Mouse (Mus musculus): ENCODE measurements around the gene Hspa5. TPM values are rescaled to one million over a fixed set of nuclear protein-coding genes. Genes with fewer than 3 reads are reported as not detected.
A peak's percentile ranks its signal among the peaks of the same experiment; 100 is the strongest.
"Not testable (repeated sequence)": the region's sequence is repeated elsewhere in the genome, so short reads cannot be mapped to it uniquely, and the experiment has no call there.

Gene Hspa5
- polyA plus RNA-seq, 1 experiment, result 188 TPM

DNA sequence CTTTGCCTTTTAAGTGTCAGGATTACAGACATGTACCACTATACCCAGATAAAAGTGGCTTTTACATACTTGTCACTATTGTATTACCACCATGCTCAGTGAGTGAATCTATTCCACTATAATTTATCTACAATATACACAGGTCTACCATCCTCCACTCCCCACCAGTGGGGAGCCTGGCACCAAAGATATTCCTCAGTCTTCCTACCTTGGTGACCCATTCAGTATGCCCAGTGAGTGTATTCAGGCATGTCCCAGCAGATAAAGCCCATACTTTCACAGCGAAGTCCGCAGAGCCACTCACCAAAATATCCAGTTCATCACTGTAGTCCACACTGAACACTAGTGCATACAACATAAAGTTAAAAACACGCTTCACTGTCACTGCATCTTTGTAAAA lies 39.0 kb downstream of the Hspa5 start:
- no peak overlapping the region for H3K27ac ChIP-seq (replicated peaks; ENCODE audit: low read depth, low read length)
- H3K4me3 ChIP-seq (ENCODE audit: insufficient read depth, low read depth, low read length), result no peak overlapping the region
- H3K4me1 ChIP-seq (ENCODE audit: control insufficient read depth, insufficient read depth, insufficient read length, low read length), result peaks cover 2% of the 10 kb centered on the region; the same call in 1 of the 2 replicates

DNA sequence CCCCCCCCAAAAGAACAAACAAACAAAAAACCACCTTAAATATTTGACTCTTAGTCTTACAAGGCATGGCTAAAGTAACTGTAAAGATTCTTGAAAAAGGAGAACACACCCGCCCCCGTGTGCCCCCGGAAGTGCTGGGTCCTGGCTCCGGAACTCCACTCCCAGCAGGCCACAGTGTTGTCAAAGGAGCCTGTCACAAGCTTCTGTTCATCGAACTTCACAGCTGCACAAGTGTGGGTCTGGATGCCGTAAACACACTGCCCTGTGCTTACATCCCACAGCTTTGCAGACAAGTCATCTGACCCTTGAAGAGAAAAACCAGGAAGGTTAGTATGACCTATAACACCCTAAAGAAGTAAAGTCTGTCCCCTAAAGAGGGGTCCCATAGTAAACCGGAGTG lies 40.9 kb downstream of the Hspa5 start:
- Histone ChIP-seq H3K4me3 (ENCODE audit: insufficient read depth, low read depth, low read length) (no peak overlapping the region), H3K27ac (replicated peaks; ENCODE audit: low read depth, low read length) (no peak overlapping the region), H3K4me1 (ENCODE audit: control insufficient read depth, insufficient read depth, insufficient read length, low read length) (peaks cover 3% of the 10 kb centered on the region; the same call in 1 of the 2 replicates)

GRCm38 (mm10) chr2:34815893-34816292 lies 44.1 kb downstream of the Hspa5 start:
- H3K4me1 ChIP-seq (ENCODE audit: control insufficient read depth, insufficient read depth, insufficient read length, low read length); H3K4me3 ChIP-seq (ENCODE audit: insufficient read depth, low read depth, low read length); H3K27ac ChIP-seq (replicated peaks; ENCODE audit: low read depth, low read length): not testable (repeated sequence)

GRCm38 (mm10) chr2:34818492-34818891 lies 46.7 kb downstream of the Hspa5 start:
- Histone ChIP-seq H3K4me1 (ENCODE audit: control insufficient read depth, insufficient read depth, insufficient read length, low read length) (peaks cover 3% of the 10 kb centered on the region; the same call in 1 of the 2 replicates), H3K4me3 (ENCODE audit: insufficient read depth, low read depth, low read length) (no peak overlapping the region), H3K27ac (replicated peaks; ENCODE audit: low read depth, low read length) (no peak overlapping the region)

DNA sequence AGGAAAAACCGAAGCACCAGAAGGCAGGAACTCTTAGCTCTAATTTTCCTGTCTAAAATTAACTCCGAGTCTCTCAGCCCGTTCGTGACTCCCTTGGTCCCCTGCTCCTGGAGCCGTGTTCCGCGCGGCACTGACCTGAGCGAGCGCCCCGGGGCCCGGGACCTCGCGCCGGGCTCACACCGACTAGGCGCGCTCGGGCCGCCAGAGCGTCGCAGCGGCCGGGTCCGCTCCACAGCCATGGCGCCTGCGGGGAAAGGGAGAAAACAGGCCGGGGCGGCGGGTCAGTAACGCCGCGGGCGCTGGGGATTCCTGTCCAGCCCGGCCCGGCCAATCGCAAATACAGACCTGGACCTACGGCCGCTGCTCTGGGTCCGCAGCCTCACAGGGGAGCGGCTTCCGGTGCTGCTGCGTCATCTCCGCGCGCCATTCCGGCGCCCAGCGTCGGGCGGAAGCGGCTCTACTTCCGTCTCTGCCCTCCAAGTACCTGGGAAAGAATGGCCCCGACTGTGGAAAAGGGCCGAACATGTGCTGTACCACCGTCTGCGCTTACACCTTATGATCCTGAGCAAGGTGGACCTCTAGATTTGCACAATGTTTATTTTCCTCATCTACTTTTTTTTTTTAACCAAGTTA lies 54.2 kb downstream of the Hspa5 start, which contains the start of gene Fbxw2:
Fbxw2 (minus strand) TSS at position 485 of the 633 bp plus-strand sequence.
- Histone ChIP-seq H3K4me3 (ENCODE audit: insufficient read depth, low read depth, low read length) (peak within 1 kb of the TSS; percentile 96), H3K4me1 (ENCODE audit: control insufficient read depth, insufficient read depth, insufficient read length, low read length) (peaks cover 10% of the 10 kb centered on the region; the same call in 1 of the 2 replicates), H3K27ac (replicated peaks; ENCODE audit: low read depth, low read length) (peak within 1 kb of the TSS; percentile 88)

DNA sequence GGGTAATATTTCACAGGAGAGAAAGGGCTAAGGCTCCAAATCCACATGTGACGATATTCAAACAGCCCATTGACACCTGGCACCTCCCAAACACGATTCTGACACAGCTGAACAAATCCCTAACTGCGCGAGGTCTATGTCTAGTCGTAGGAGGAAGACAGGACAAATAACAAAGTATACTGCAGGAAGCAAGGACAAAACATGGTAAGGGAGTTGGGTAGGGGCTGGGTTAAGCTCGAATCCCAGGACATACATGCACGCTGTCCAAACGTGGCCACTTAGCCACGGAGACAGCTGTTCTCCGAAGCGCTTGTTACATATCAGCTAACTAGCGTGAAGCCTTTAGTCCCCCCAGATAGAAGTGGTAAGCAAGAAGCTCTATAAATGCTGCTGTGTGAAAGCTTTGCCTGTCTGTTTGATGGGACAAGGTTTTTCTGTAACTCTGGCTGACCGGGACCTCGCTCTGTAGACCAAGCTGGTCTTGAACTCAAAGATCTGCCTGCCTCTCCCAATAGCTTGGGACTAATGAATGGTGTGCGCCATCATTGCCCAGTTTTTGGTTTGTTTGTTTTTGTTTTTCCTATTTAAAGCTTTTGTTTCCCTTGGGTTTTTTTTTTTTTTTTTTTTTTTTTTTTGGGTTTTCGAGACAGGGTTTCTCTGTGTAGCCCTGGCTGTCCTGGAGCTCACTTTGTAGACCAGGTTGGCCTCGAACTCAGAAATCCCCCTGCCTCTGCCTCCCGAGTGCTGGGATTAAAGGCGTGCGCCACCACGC lies 54.9 kb downstream of the Hspa5 start:
- Histone ChIP-seq H3K27ac (replicated peaks; ENCODE audit: low read depth, low read length) (peak overlapping the region; percentile 70), H3K4me1 (ENCODE audit: control insufficient read depth, insufficient read depth, insufficient read length, low read length) (peaks cover 10% of the 10 kb centered on the region; the same call in 1 of the 2 replicates)

More for the DNA sequence above, 54.9 kb downstream of the Hspa5 start:
- peak overlapping the region; percentile 96 for H3K4me3 ChIP-seq (ENCODE audit: insufficient read depth, low read depth, low read length)

Other genes with a start within 250 kb of the Hspa5 start
- 18.7 and 22.6 TPM in 2 replicates for gene Gapvd1, start 16.7 kb upstream of the Hspa5 start, polyA plus RNA-seq (2012; ENCODE audit: insufficient read depth, insufficient read length, missing spikeins)
- 23.2 and 28.2 TPM in 2 replicates for gene Rabepk, start 27.9 kb downstream of the Hspa5 start, polyA plus RNA-seq (2012; ENCODE audit: insufficient read depth, insufficient read length, missing spikeins)
- gene Fbxw2, start 54.3 kb downstream of the Hspa5 start, polyA plus RNA-seq (2012; ENCODE audit: insufficient read depth, insufficient read length, missing spikeins), result 55.3 and 59.9 TPM in 2 replicates
- gene Gm34653, start 61.0 kb downstream of the Hspa5 start, polyA plus RNA-seq (2012; ENCODE audit: insufficient read depth, insufficient read length, missing spikeins), result not detected in 2 replicates
- gene Cutal, start 102.4 kb downstream of the Hspa5 start, polyA plus RNA-seq (2012; ENCODE audit: insufficient read depth, insufficient read length, missing spikeins), result not detected in 2 replicates
- 33.2 and 33.9 TPM in 2 replicates for gene Psmd5, start 103.0 kb downstream of the Hspa5 start, polyA plus RNA-seq (2012; ENCODE audit: insufficient read depth, insufficient read length, missing spikeins)
- gene Phf19, start 142.1 kb downstream of the Hspa5 start, polyA plus RNA-seq (2012; ENCODE audit: insufficient read depth, insufficient read length, missing spikeins), result 2.3 and 2.4 TPM in 2 replicates
- gene Traf1, start 189.8 kb downstream of the Hspa5 start, polyA plus RNA-seq (2012; ENCODE audit: insufficient read depth, insufficient read length, missing spikeins), result not detected in 2 replicates